Mouse (Mus musculus): Measurements from ENCODE around the gene Abhd4.
A peak's percentile ranks its signal among the peaks of the same experiment; 100 is the strongest.
"Not testable (repeated sequence)": the region's sequence is repeated elsewhere in the genome, so short reads cannot be mapped to it uniquely, and the experiment has no call there.

The Abhd4 gene

DNA sequence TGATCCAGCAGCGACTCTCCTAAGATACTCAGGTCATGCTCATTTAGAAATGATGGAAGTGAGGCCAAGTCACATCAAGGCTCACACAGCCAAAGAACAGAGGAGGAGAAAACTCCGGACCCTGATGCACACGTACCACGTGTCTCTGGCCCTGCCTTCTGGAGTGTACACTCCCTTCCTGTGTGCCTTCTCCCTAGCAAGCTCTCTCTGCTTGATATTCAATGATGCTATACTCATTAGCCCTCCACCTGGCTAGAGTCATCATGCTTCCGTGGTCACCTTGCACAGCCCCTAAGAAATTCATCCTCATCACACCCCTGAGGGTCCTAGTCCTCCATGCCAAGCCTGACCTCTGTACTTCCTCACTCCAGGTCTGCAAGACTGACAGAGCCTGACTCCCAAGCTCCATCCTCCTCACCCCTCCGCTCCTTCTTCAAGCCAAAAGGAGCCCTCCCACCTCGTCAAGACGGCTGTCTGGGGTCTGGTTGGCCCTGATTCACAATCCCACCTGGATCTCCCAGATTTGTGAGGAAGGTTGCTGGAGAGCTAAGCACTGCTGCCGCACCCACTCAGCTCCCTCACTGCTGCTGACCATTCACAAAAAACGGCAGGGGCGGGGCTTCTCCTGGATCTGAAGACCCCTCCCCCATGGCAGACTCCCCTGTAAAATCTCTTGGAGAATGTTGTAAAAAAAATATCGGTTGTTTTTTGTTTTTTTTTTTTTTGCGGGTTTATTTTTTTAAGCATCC is 30.5 kb upstream of the Abhd4 start:
- DNase-seq (ENCODE audit: low spot score in 2 of 2), result no peak

DNA sequence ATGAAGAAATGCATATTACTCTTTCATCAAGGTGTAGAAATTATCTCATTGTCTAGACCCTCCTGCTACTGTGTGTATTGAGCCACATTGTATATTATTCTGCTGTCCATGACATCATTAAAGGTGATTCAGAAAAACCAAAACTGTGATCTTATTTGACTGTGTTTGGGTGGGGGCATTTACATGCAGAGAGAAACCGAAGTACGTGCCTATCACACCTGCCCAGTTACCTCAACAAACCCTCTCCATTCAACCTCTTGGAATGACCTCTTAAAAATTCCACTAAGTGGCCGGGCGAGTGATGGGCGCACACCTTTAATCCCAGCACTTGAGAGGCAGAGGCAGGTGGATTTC is 29.9 kb upstream of the Abhd4 start:
- no peak for DNase-seq (ENCODE audit: low spot score in 2 of 2)

DNA sequence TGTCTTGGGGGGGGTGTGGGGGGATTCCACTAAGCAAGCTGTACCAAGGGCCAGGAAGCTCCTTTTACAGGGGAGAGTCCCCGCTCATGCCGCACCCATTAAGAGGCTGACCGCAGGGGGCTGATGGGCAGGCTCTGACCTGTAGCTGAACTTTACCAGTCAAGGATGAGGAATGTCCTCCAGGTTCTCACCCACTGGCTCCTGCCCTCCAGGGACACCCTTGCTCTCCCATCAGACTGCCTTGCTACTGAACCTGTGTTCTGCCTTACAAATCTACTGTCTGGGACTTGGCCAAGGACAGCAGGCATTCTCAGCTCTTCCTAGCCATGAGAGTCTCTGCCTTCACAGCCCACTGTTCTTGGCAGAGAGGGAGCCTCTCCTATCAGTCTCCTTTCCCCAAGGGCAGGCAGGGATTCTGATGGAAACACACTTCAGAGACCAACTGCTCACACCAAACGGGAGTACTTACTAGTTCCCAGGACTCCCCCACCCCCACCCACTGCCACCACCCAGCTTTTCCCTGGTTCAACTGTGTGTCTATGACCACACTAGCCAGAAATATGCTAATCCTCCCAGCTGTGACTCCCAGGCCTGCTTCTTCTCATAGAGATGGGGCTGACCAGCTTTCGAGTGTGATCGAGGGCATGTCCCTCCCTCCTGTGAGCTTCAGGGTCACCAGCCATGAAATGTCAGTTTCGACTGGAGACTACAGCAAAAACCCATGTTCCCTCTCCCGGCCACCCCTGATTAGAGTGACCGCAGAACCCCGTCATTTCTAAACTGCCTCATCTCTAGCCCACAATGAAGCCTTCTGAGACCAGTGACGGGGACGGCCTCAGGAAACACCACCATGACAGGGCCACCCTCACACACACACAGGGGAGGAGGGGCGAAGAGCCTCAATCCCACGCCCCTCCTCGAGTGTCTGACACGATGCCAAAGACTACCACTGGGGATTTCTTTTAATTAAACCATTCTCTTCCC is 29.2 kb upstream of the Abhd4 start:
- DNase-seq (ENCODE audit: low spot score in 2 of 2), result no peak

DNA sequence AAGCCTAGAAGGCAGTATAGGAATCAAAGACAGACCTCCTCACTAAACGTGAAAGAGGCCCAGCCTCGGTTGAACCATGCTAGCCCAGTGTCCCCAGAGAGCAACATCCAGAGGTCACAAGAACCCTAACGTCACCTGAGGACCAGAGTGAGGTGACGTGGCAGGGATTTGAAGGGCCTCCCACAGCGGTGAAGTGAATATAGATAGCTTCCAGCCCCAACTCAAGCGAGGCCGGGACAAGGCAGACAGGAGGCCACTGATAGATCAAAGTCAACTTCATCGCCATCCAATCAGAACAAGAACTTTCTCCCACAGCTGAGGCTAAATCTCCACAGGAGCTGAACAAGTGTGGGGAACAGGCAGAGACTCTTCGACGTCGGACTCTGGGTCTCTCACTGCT is 28.3 kb upstream of the Abhd4 start:
- DNase-seq (ENCODE audit: low spot score in 2 of 2), result no peak

DNA sequence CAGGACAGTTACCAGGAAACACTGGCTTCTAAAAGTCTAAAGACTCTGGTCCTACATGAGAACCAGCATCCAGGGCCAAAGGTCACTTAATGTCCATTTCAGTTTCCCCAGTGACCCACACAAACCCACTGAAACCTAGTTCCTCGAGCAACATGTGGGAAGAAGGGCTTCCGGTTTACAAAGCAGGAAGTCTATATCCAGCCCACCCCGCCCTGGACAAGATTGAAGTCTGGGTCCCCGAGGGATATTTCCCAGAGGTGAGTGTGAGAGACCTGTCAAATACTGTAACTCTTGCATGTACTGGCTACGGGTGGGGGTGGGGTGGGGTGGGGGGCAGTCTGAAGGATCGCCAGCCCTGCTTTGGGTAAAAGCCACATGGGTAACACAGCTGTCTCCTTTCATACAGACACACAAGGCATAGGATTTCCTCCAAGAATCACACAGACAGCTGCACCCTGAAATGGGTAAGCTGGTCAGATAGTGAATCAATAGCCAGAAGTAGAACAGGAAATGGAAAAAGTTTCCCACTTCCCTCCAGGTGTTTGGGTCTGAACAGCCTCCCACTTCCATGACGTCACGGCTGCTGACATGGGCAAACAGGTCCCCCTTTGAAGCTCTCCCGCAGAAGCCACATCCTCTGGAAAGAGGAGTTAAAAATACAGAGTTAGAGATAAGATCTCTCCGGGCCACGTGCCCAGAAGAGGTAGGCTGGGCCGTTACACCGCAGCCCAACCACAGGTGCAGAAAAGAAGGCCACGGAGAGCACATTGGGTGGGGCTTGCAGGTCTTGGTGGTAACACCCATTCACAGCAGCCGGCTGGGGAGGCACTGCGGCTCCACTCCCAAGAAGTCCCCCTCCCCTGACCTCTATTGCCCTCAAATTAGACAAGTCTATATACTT is 26.8 kb upstream of the Abhd4 start:
- DNase-seq (ENCODE audit: low spot score in 2 of 2), result peak; percentile 44 to 70

DNA sequence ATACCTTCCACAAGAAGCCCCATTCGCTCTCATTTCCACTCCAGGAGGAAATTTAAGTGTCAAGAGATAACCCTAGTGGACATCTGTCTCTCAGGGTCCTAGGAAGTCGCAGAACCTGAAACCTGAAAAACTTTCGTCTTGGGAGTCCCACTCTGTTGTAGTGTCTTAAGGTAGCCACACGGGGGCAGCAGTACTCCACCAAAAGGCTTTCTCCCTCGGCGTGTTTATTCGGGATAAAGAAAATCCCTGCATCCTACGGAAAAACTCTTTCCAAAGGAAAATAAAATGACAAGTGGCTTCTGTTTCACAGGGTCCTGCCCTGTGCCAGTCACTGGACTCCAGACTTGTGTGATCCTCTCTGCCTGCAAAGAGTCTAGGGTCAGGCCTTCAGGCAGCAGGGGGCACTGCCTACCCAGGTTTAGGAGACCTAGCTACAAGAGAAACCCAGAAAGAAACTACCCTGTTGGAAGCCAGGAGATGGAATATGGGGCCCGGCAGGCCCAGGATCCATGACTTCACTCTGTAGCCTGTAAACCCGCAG is 26.0 kb upstream of the Abhd4 start:
- DNase-seq (ENCODE audit: low spot score in 2 of 2), result peak; percentile 62 to 72

DNA sequence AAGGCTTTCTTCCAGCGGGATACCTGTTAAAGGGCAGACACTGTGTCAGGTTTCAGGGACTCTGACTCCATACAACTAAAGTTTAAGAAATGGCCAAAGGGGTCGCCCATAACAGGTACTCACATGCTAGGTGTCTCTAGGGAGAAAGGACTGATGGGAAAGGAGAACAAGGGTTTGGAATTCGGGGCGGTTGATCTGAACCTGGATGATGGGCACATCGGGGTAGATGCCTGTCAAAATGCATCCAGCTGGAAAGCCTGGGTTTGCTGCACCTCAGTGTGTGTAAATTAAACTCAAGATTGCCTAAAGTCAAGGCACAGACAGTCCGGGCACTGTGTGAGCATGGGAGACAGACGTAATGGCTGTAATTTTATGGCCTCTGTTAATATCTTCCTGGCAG is 25.5 kb upstream of the Abhd4 start:
- no peak for DNase-seq (ENCODE audit: low spot score in 2 of 2)

DNA sequence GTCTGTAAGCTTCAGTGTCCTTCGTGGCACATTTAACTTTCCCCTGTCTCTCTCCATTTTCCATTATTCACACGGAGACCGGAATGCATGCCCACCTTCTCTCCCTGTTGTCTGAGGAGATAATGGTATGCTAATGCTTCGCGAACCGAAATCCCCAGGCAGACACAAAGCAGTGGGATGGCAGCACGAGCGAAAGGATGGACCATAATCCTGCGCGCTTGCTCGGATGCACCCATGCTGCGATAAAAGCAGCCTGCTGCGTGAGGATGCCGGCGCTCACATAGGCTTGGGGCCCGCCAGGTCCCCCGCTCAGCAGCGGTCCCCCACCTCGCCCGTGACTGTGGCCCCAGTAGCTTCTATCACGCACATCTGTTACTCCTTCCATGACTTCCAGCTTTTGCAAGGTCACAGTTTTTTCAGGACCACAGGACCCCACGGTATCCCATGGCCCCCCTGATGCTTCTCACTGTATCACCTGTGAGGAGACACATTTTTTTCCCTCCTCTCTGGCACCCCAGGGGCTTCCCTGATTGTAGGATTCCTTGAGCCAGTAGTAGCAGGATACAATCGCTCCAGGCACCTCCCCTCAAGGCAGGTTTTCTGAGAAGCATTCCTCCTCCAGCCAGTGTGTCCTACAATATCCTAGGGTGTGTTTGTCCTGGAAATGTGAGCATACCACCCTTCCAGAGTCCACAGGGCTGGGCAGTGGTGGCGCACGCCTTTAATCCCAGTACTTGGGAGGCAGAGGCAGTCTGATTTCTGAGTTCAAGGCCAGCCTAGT is 24.9 kb upstream of the Abhd4 start:
- DNase-seq (ENCODE audit: low spot score in 2 of 2), result no peak

DNA sequence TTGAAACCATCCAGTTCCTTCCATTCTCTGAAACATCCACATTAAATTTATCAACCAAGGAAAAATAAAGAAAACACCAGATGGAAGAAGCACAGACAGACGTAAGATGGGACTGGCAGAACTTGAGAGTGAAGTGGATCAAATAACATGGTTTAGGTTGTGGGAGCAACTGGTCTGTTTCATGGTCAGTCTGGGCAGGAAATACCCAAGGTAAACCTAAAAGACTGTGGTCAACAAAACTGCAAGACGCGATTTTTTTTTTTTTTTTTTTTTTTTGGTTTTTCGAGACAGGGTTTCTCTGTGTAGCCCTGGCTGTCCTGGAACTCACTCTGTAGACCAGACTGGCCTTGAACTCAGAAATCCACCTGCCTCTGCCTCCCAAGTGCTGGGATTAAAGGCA is 24.1 kb upstream of the Abhd4 start:
- DNase-seq (ENCODE audit: low spot score in 2 of 2), result not testable (repeated sequence)

DNA sequence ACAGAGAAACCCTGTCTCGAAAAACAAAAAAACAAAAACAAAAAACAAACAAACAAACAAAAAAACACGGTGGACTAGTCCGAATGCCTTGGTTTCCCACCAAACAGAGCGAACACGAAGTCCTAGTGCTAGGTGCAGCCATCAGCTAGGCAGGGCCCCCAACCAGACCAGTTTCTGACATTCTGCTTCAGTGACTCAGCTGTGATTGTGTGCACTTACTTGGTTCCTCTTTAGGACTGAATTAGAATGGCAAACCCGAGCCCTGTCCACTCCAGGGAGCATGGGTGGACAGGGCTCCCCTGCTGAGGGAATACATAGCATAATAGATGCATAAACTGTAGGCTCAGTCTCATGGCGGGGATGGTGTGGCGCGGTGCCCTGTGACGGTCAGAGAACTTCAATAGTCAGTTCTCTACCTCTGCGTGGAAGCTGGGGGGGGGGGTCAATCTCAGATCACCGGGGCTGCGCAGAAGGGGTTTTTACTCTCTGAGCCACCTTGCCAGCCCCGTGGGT is 23.3 kb upstream of the Abhd4 start:
- no peak for DNase-seq (ENCODE audit: low spot score in 2 of 2)

DNA sequence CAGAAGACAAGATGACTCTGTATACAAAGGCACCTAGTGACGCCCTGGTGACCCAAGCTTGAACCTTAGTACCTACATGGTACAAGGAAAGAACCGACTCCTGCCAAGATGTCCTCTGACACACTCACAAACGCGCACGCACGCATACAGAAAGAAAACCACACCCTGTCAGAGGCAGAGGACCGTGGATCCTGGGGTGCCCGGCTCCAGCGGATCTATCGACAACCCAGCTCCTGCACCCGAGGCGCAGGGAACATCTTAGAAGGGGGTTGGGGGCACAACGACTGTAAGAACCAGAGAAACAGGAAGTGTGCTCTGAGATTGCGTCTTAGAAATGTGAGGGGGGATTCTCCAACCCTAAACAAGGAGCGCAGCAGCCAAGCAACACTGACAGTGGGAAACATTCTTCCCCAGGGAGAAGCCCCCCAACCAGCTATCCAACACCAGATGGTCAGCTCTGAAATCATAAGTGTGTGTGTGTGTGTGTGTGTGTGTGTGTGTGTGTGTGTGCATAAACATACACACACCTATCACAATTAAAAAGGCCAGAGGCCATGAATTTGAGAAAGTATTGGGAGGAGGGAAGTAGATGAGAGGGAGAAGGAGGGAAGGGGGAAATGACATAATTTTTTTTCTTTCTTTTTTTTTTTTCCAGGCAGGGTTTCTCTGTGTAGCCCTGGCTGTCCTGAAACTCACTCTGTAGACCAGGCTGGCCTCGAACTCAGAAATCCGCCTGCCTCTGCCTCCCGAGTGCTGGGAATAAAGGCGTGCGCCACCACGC is 22.6 kb upstream of the Abhd4 start:
- no peak for DNase-seq (ENCODE audit: low spot score in 2 of 2)

DNA sequence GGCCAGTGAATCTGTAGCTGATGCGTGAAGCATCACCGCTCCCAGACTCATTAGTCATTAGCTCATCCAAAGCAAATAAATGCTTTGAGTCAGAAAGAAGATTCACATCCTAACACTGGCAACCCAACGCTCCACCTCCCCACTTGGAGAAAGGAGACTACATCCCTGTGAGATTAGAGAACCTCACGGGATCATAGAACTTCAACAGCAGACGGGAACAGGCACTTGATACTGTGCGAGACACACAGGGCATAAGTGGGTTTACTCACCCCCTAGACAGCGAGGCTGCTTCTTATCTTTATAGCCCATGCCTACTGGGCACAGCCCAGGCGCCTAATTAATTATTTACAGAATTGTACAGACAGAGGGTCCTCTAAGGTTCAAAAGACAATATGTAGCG is 21.8 kb upstream of the Abhd4 start:
- DNase-seq (ENCODE audit: low spot score in 2 of 2), result no peak

DNA sequence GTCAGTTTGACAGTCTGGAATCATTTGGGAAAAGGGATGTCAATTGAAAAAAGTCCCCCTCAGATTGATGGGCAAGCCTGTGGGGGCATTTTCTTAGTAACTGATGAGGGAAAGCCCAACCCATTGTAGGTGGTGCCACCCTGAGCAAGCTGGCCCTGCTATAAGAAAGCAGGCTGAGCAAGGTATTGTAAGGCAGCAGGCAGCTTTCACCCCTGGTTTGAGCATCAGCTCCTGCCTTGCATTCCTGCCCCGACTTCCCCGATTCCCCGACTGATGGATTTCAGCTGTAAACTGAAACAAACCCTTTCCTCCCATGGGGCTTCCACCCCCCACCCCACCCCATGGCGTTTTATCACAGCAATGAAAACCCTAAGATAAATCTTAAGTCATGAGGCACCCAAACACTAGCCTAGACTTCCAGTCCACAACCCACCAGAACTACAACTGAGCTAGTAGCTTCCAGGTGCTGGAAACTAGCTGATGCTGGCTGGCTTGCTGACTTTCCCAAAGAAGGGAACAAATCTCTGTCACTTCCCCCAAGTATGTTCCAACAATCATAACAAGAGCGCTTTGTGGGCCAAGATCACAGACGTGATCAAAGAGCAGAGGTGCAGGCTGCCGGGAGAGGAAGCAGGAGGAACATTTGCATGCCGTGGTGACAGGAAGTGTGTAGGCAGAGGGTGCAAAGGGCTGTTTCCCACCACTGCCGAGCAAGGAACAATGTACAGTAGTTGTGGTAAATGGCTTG is 21.0 kb upstream of the Abhd4 start:
- no peak for DNase-seq (ENCODE audit: low spot score in 2 of 2)

DNA sequence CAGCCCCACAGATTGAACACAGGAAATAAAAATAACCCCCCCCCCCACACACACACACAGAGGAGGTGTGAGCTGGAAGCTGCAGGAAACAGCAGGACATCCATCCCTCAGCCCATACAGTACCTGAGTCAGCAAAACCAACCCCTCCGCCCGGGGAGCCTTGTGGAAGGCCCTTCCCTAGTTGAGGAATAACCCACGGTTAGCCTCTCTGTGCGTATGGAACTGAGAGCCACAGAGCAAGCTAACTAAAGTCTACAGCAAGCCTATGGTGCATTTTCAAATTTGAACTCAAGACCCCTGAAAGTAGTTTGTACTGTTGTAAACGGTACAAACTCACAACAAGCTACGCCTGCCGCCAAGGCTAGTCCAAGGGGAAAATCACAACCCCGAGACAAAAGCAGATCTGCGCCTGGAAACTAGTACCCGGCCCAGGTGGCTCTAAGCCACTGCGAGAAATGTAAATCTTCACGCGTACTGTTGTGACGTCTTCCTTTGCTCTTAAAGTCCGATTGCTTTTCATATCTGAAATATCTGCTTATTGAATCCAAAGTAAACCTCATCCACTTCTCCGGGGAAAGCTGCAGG is 20.3 kb upstream of the Abhd4 start:
- no peak for DNase-seq (ENCODE audit: low spot score in 2 of 2)

DNA sequence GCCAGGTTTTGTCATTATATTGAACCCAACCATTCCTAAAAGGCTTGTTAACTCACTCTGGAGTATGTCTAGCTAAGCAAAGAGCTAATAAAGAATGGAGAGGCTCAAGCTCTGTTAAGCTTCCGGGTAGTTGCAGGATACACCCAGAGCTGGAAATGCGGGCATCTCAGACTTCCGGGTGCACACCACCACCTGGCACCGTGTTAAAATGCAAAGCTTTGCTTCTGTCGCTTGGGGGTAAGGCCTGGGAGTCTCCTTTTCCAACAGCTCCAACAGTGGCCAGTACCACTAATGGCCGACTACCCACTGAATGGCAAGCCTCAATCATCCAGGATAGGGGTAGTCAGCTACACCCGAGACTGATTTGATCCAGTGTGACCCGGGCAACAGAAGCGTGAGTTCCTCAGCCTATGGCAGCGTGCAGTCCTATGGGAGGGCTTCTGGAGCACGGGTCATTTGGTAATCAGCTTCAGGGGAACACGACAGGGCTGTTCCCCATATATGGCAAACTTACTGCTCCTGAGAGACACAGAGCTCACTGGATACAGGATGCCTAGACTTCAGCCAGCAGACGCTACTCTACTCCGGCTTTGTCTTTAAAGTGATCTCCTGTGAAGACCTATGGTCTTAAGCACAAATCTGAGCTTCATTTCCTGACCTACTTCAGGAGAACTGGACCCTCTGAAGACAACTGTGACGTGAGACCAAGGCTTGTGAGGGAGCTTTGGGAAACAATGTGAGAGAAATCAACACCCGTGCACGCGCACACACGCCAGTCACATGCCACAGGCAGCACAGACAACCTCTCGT is 19.6 kb upstream of the Abhd4 start:
- no peak for DNase-seq (ENCODE audit: low spot score in 2 of 2)

DNA sequence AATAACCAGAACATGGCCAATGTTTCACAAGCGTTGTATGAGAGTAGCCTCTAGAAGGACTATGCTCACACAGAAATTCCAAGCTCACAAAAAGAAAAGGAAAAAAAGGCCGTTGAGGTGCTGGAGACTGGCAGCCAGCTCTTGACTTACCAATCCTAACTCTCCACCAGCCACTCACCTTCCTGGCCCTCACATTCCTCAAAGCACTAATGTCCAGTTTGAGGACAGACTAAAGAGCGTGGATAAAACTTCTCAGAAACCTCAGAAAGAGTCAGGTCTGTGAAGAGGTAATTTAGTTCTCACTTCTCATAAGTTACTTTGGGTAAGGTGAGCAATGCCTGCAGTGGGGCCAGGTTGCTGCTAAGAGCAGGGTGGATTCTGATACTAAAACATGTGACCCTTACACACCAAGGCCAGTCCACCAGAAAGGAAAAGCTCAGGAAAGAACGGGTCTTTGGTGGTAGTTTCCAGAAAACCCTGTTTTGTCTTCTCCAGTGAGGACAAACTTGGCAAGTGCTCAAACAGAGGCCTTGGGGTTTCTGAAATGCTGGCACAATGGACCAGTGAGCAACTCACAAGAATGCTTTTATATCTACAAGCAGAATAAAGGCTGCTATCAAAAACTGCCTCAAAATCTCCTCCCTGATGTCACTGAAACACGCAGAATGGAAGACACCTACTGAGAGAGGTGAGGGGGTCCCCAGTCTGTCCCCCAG is 18.0 kb upstream of the Abhd4 start:
- DNase-seq (ENCODE audit: low spot score in 2 of 2), result no peak

DNA sequence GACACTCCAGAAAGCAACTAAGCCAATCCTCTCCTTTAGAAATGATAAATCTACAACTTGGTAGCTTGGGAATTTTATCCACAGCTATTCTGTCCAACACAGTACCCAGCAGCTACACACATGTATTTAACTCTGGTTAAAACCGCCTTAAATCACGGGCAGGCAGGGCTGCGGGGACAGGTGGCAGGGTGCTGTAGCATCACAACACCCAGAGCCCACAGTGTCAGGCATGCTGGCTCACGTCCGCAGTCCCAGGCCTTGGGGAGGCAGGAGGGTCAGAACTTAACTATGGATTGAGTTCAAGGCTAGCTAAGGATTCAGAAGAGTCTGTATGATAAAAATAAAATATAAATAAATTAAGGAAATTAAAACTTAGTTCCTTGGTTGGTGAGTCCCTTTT is 17.1 kb upstream of the Abhd4 start:
- DNase-seq (ENCODE audit: low spot score in 2 of 2), result no peak
